ENCODE assay signal across 10 mouse cellular contexts in genomic region chr6:114272279-114272678, GRCm38 (mm10). TPM values are rescaled to one million over a fixed set of nuclear protein-coding genes. Genes with fewer than 3 reads are reported as not detected.
DNase-seq lines count a peak whose midpoint lies in the region; ATAC-seq and TF ChIP-seq lines count a peak whose summit lies in the region.
"Had no signal": no experiment of that assay in that cellular context is flagged by ENCODE, and none has a peak within 500 bp of the region (broad histone marks: within the 10 kb centered on the region; RNA-seq: fewer than 3 reads in every experiment).

No protein-coding gene starts in this region.

- H3K27ac ChIP-seq in hindbrain, postnatal 0 days: peak overlapping the region; percentile 33; the same call in 1 of the 2 replicates
- H3K27ac ChIP-seq in hindbrain, embryonic 11.5 days (ENCODE audit: low read depth, low read length): no peak overlapping the region
- H3K27ac ChIP-seq in kidney, embryonic 14.5 days (ENCODE audit: low read depth, low read length): no peak overlapping the region

- no peaks in the 10 kb centered on the region for H3K27me3 ChIP-seq in hindbrain, postnatal 0 days (ENCODE audit: insufficient read depth, low read length)
- no peaks in the 10 kb centered on the region for H3K27me3 ChIP-seq in hindbrain, embryonic 11.5 days (ENCODE audit: control insufficient read depth, insufficient read depth, low read length)
- peaks cover 5% of the 10 kb centered on the region; the same call in 1 of the 2 replicates for H3K27me3 ChIP-seq in kidney, embryonic 14.5 days (ENCODE audit: control insufficient read depth, insufficient read depth, low read length)

- WGBS in hindbrain, postnatal 0 days: 43% methylated on average over 15 of the region's 15 CpGs
- 85% methylated on average over 15 of the region's 15 CpGs for WGBS in hindbrain, embryonic 11.5 days
- WGBS in kidney, embryonic 14.5 days: 80% methylated on average over 15 of the region's 15 CpGs

- no peaks in the 10 kb centered on the region for H3K9me3 ChIP-seq in hindbrain, postnatal 0 days (ENCODE audit: low read length)
- H3K9me3 ChIP-seq in hindbrain, embryonic 11.5 days (ENCODE audit: control insufficient read depth, low read length): no peaks in the 10 kb centered on the region
- no peaks in the 10 kb centered on the region for H3K9me3 ChIP-seq in kidney, embryonic 14.5 days (ENCODE audit: control insufficient read depth, low read length)

- no peak overlapping the region for H3K4me3 ChIP-seq in hindbrain, postnatal 0 days (ENCODE audit: low read length)
- no peak overlapping the region for H3K4me3 ChIP-seq in hindbrain, embryonic 11.5 days (ENCODE audit: low read depth, low read length)
- no peak overlapping the region for H3K4me3 ChIP-seq in kidney, embryonic 14.5 days (ENCODE audit: low read length)

- 0 out of 2 replicates have a peak overlapping the region, but pooled peaks have one; percentile 16 for H3K4me2 ChIP-seq in hindbrain, postnatal 0 days (ENCODE audit: low read depth, low read length)
- H3K4me2 ChIP-seq in hindbrain, embryonic 11.5 days (replicated peaks; ENCODE audit: low read depth, low read length): no peak overlapping the region
- H3K4me2 ChIP-seq in kidney, embryonic 14.5 days (replicated peaks; ENCODE audit: low read depth, low read length): no peak overlapping the region

- no peaks in the 10 kb centered on the region for H3K36me3 ChIP-seq in hindbrain, postnatal 0 days (ENCODE audit: insufficient read depth, low read length)
- no peaks in the 10 kb centered on the region for H3K36me3 ChIP-seq in hindbrain, embryonic 11.5 days (ENCODE audit: control insufficient read depth, insufficient read depth, low read length)
- no peaks in the 10 kb centered on the region for H3K36me3 ChIP-seq in kidney, embryonic 14.5 days (ENCODE audit: control insufficient read depth, insufficient read depth, low read length)

- H3K4me1 ChIP-seq in hindbrain, postnatal 0 days (ENCODE audit: insufficient read depth, low read length): peaks cover 6% of the 10 kb centered on the region
- no peaks in the 10 kb centered on the region for H3K4me1 ChIP-seq in hindbrain, embryonic 11.5 days (replicated peaks; ENCODE audit: control insufficient read depth, insufficient read depth, low read length)
- no peaks in the 10 kb centered on the region for H3K4me1 ChIP-seq in kidney, embryonic 14.5 days (ENCODE audit: control insufficient read depth, insufficient read depth, low read length)

- peak; percentile 77 for DNase-seq in hindbrain, postnatal 0 days (ENCODE audit: low spot score)
- no peak for DNase-seq in hindbrain, embryonic 11.5 days (ENCODE audit: low spot score)
- peak; percentile 45 for DNase-seq in right cerebral cortex, adult 18-20 months
- no peak for DNase-seq in right cerebral cortex, adult 2 months (ENCODE audit: low spot score in 2 of 2)
- peak; percentile 54 for DNase-seq in gastrocnemius, postnatal 25 days
- DNase-seq in right cerebral cortex, postnatal 14 days: peak; percentile 48
- no peak for DNase-seq in adrenal gland, adult 8-10 months
- DNase-seq: kidney, adult 8-10 months had no signal

- no peak for TF ChIP-seq CTCF in hindbrain, postnatal 0 days (IDR thresholded peaks at IDR 0.05; ENCODE audit: low read depth)

- H3K9ac ChIP-seq in hindbrain, postnatal 0 days (replicated peaks; ENCODE audit: low read length): no peak overlapping the region
- no peak overlapping the region for H3K9ac ChIP-seq in hindbrain, embryonic 11.5 days (ENCODE audit: low read depth, low read length)
- H3K9ac ChIP-seq in kidney, embryonic 14.5 days (ENCODE audit: low read depth, low read length): no peak overlapping the region

- peak; percentile 49 for ATAC-seq in hindbrain, postnatal 0 days
- no peak for ATAC-seq in hindbrain, embryonic 11.5 days (ENCODE audit: low FRiP score)
- ATAC-seq in kidney, embryonic 14.5 days (ENCODE audit: low FRiP score, low TSS enrichment): no peak

RNA-seq across cellular contexts. Expression of gene Slc6a1, which starts 10.2 kb away (rescaled TPM):
- total RNA-seq in hindbrain, postnatal 0 days (2014; rRNA removed): 433 and 470 TPM in 2 replicates
- polyA plus RNA-seq in hindbrain, postnatal 0 days (2015; fragmentation: Nextera tagmentation; extraction: Ambion mirVana): 176 and 177 TPM in 2 replicates
- polyA plus RNA-seq in hindbrain, embryonic 11.5 days (2014; fragmentation: Nextera tagmentation; extraction: Ambion mirVana): 17.3 and 23.1 TPM in 2 replicates
- total RNA-seq in gastrocnemius, postnatal 25 days (2021): under 1 TPM; 0.05 to 0.32 TPM
- 0.12 TPM in 1 of 2 replicates, not detected in the other for polyA plus RNA-seq in kidney, embryonic 14.5 days (2014; fragmentation: Nextera tagmentation; extraction: Ambion mirVana)
- under 1 TPM; 0.17 to 0.38 (median 0.26) TPM for total RNA-seq in adrenal gland, adult 8-10 months (2022)
- polyA plus RNA-seq: stomach, embryonic 14.5 days had no signal

Comparison
In these comparisons a context has a peak if more than half of its experiments do, and no peak if none do; other contexts are left out.
1. DNase-seq: peak in hindbrain, postnatal 0 days (single experiment), right cerebral cortex, adult 18-20 months (single experiment), gastrocnemius, postnatal 25 days (single experiment) and right cerebral cortex, postnatal 14 days (single experiment); none in hindbrain, embryonic 11.5 days (single experiment), right cerebral cortex, adult 2 months (0 of 2) and adrenal gland, adult 8-10 months (single experiment).
2. RNA of gene Slc6a1, which starts 10.2 kb away (total RNA-seq): 433 to 470 TPM in hindbrain, postnatal 0 days; 0.05 to 0.32 TPM in gastrocnemius, postnatal 25 days and 0.17 to 0.38 TPM in adrenal gland, adult 8-10 months; every median in the first group is over 100 times any median in the second.